Mouse (Mus musculus) MEL (cell line): ENCODE measurements at regions not wholly inside any gene's neighbourhood (a gene's known extent, or its start where the extent isn't known, plus 50 kb on each side); places are given as distances from the start of the nearest gene placed in this dataset.

Experiments used
- DNase-seq: peaks from one replicate; pipeline ENCODE4 v3.0.0; 2011; ENCODE audit warnings: low read depth, low spot score
- H3K27ac ChIP-seq: 2 replicates; pipeline ENCODE4 v1.5.1; 2012; ENCODE audit warnings: low read depth, mild to moderate bottlenecking, control low read depth, low read length, moderate library complexity; ENCODE audit not compliant: control insufficient read depth
- H3K27me3 ChIP-seq, 2 experiments: fragments of 150-350 bp in 1 of 2; sonication (generic) in 1 of 2; 2 replicates each; pipeline ENCODE4 v1.6.1; 2012; ENCODE audit warnings: low read length in 2 of 2, mild to moderate bottlenecking in 2 of 2, improper control_type of control experiment in 1 of 2, moderate library complexity in 1 of 2; ENCODE audit not compliant: insufficient read depth in 2 of 2, control insufficient read depth in 1 of 2
- H3K36me3 ChIP-seq, 2 experiments: 2 replicates each; pipeline ENCODE4 v1.6.1; 2012 to 2014; ENCODE audit warnings: low read length in 2 of 2, improper control_type of control experiment in 1 of 2, inconsistent platforms in 1 of 2, mild to moderate bottlenecking in 1 of 2; ENCODE audit not compliant: insufficient read depth in 2 of 2, control insufficient read depth in 1 of 2
- H3K4me1 ChIP-seq, 2 experiments: fragments of 150-350 bp in 1 of 2; sonication (generic) in 1 of 2; 2 replicates each; pipeline ENCODE4 v1.6.1; 2012; ENCODE audit warnings: low read length in 2 of 2, improper control_type of control experiment in 1 of 2, mild to moderate bottlenecking in 1 of 2; ENCODE audit not compliant: insufficient read depth in 2 of 2, control insufficient read depth in 1 of 2
- H3K4me3 ChIP-seq, 2 experiments: fragments of 150-350 bp in 1 of 2; sonication (generic) in 1 of 2; 2 replicates each; pipeline ENCODE4 v1.5.1; 2012; ENCODE audit warnings: low read depth in 2 of 2, low read length in 2 of 2, mild to moderate bottlenecking in 2 of 2, moderate library complexity in 2 of 2, control low read depth in 1 of 2, improper control_type of control experiment in 1 of 2; ENCODE audit not compliant: control insufficient read depth in 1 of 2, insufficient read depth in 1 of 2
- H3K79me2 ChIP-seq: 2 replicates; pipeline ENCODE4 v1.6.1; 2012; ENCODE audit warnings: mild to moderate bottlenecking, low read length, moderate library complexity; ENCODE audit not compliant: control insufficient read depth, poor library complexity, insufficient read depth
- H3K9ac ChIP-seq: 2 replicates; pipeline ENCODE4 v1.6.1; 2012; ENCODE audit warnings: low read depth, mild to moderate bottlenecking, control low read depth, low read length, moderate library complexity; ENCODE audit not compliant: control insufficient read depth, poor library complexity, severe bottlenecking
- H3K9me3 ChIP-seq: fragments of 150-350 bp; sonication (generic); replicated peaks from 2 replicates; pipeline ENCODE4 v1.6.1; 2012; ENCODE audit warnings: mild to moderate bottlenecking, low read length, improper control_type of control experiment, moderate library complexity; ENCODE audit not compliant: insufficient read depth
- CHD1 ChIP-seq: IDR thresholded peaks from 2 replicates; pipeline ENCODE4 v1.6.1; 2012; ENCODE audit warnings: low read depth, mild to moderate bottlenecking, inconsistent platforms, low read length, improper control_type of control experiment
- CHD2 ChIP-seq: IDR thresholded peaks from 2 replicates; pipeline ENCODE4 v1.6.1; 2011; ENCODE audit warnings: low read length, improper control_type of control experiment
- ELF1 ChIP-seq: IDR thresholded peaks from 2 replicates; pipeline ENCODE4 v1.6.1; 2014; ENCODE audit warnings: low read depth, mild to moderate bottlenecking, inconsistent platforms, low read length, improper control_type of control experiment, moderate library complexity
- EP300 ChIP-seq, 2 experiments: IDR thresholded peaks; 2 replicates each; pipeline ENCODE4 v1.6.1; 2011; ENCODE audit warnings: improper control_type of control experiment in 2 of 2, low read length in 2 of 2, low read depth in 1 of 2, mild to moderate bottlenecking in 1 of 2
- ETS1 ChIP-seq: IDR thresholded peaks from 2 replicates; pipeline ENCODE4 v1.6.1; 2012; ENCODE audit warnings: low read depth, mild to moderate bottlenecking, inconsistent platforms, low read length, improper control_type of control experiment, moderate library complexity
- GATA1 ChIP-seq: IDR thresholded peaks from 2 replicates; pipeline ENCODE4 v1.6.1; 2011; ENCODE audit warnings: low read depth, low read length, improper control_type of control experiment
- KAT2A ChIP-seq: conservative IDR thresholded peaks from 2 replicates; pipeline ENCODE4 v1.6.1; 2012; ENCODE audit warnings: low read depth, low read length, improper control_type of control experiment, inconsistent platforms
- MAFK ChIP-seq: IDR thresholded peaks from 2 replicates; pipeline ENCODE4 v1.6.1; 2011; ENCODE audit warnings: low read depth, mild to moderate bottlenecking, low read length, improper control_type of control experiment, borderline replicate concordance
- MAZ ChIP-seq: IDR thresholded peaks from 2 replicates; pipeline ENCODE4 v1.6.1; 2012; ENCODE audit warnings: low read depth, mild to moderate bottlenecking, inconsistent platforms, low read length, improper control_type of control experiment
- MYC ChIP-seq: IDR thresholded peaks from 2 replicates; pipeline ENCODE4 v1.6.1; 2011; ENCODE audit warnings: low read depth, mild to moderate bottlenecking, low read length, improper control_type of control experiment, moderate library complexity
- NELFE ChIP-seq: IDR thresholded peaks from 2 replicates; pipeline ENCODE4 v1.6.1; 2011; ENCODE audit warnings: low read depth, low read length, improper control_type of control experiment
- NRF1 ChIP-seq: IDR thresholded peaks from 2 replicates; pipeline ENCODE4 v1.6.1; 2014; ENCODE audit warnings: low read depth, mild to moderate bottlenecking, inconsistent platforms, low read length, improper control_type of control experiment, moderate library complexity; ENCODE audit not compliant: poor library complexity, insufficient read depth, severe bottlenecking
- POLR2A ChIP-seq, 2 experiments: IDR thresholded peaks; 2 replicates each; pipeline ENCODE4 v1.6.1; 2011 to 2012; ENCODE audit warnings: low read length in 2 of 2, mild to moderate bottlenecking in 2 of 2, control low read depth in 1 of 2, improper control_type of control experiment in 1 of 2, low read depth in 1 of 2, moderate library complexity in 1 of 2; ENCODE audit not compliant: control insufficient read depth in 1 of 2, insufficient read depth in 1 of 2, poor library complexity in 1 of 2
- RAD21 ChIP-seq: IDR thresholded peaks from 2 replicates; pipeline ENCODE4 v1.6.1; 2011; ENCODE audit warnings: mild to moderate bottlenecking, low read depth, low read length, improper control_type of control experiment
- SMC3 ChIP-seq: IDR thresholded peaks from 2 replicates; pipeline ENCODE4 v1.6.1; 2011; ENCODE audit warnings: low read depth, low read length, improper control_type of control experiment
- TAL1 ChIP-seq: IDR thresholded peaks from 2 replicates; pipeline ENCODE4 v1.6.1; 2012; ENCODE audit warnings: mild to moderate bottlenecking, inconsistent platforms, low read length, moderate library complexity, mixed read lengths
- TBP ChIP-seq: IDR thresholded peaks from 2 replicates; pipeline ENCODE4 v1.8.0; 2011; ENCODE audit warnings: low read depth, low read length, improper control_type of control experiment
- TCF12 ChIP-seq: IDR thresholded peaks from 2 replicates; pipeline ENCODE4 v1.6.1; 2014; ENCODE audit warnings: low read depth, mild to moderate bottlenecking, inconsistent platforms, low read length, improper control_type of control experiment, moderate library complexity
- UBTF ChIP-seq: IDR thresholded peaks from 2 replicates; pipeline ENCODE4 v1.6.1; 2012; ENCODE audit warnings: low read depth, mild to moderate bottlenecking, inconsistent platforms, low read length, improper control_type of control experiment, moderate library complexity, borderline replicate concordance; ENCODE audit not compliant: insufficient read depth
- USF1 ChIP-seq: IDR thresholded peaks from 2 replicates; pipeline ENCODE4 v1.6.1; 2014; ENCODE audit warnings: low read depth, mild to moderate bottlenecking, inconsistent platforms, low read length, improper control_type of control experiment, moderate library complexity
- USF2 ChIP-seq, 2 experiments: IDR thresholded peaks; 2 replicates each; pipeline ENCODE4 v1.6.1; 2011 to 2012; ENCODE audit warnings: improper control_type of control experiment in 2 of 2, low read length in 2 of 2, borderline replicate concordance in 1 of 2, inconsistent platforms in 1 of 2, low read depth in 1 of 2, mild to moderate bottlenecking in 1 of 2; ENCODE audit not compliant: insufficient read depth in 1 of 2
- ZC3H11A ChIP-seq: IDR thresholded peaks from 2 replicates; pipeline ENCODE4 v1.6.1; 2012; ENCODE audit warnings: low read depth, mild to moderate bottlenecking, inconsistent platforms, low read length, improper control_type of control experiment
- ZMIZ1 ChIP-seq: IDR thresholded peaks from 2 replicates; pipeline ENCODE4 v1.6.1; 2012; ENCODE audit warnings: low read depth, mild to moderate bottlenecking, inconsistent platforms, low read length, improper control_type of control experiment, moderate library complexity

- Histone ChIP-seq H3K79me2 (no peaks in the 10 kb centered on the region), H3K27ac (no peak overlapping the region), H3K9me3 (no peaks in the 10 kb centered on the region), H3K36me3 (no peaks in the 10 kb centered on the region), H3K4me1 (no peaks in the 10 kb centered on the region), H3K9ac (no peak overlapping the region), H3K27me3 (no peaks in the 10 kb centered on the region), H3K4me3 (no peak overlapping the region)
- no peak for DNase-seq
- TF ChIP-seq RAD21 = no peak
- no peak for TF ChIP-seq TCF12
- TF ChIP-seq USF1 = no peak
- TF ChIP-seq ELF1 = no peak
- TF ChIP-seq GATA1 = no peak
- no peak for TF ChIP-seq MYC
- no peak for TF ChIP-seq ETS1
- no peak for TF ChIP-seq TAL1
- no peak for TF ChIP-seq ZC3H11A
- TF ChIP-seq USF2 (IDR thresholded peaks at IDR 0.05; ENCODE audit: borderline replicate concordance in 1 of 2, insufficient read depth in 1 of 2, low read depth in 1 of 2, low read length in 2 of 2) = no peak
- no peak for TF ChIP-seq SMC3
- no peak for TF ChIP-seq TBP
- no peak for TF ChIP-seq ZMIZ1
- no peak for TF ChIP-seq EP300 (IDR thresholded peaks at IDR 0.05; ENCODE audit: low read depth in 1 of 2, low read length in 2 of 2)
- no peak for TF ChIP-seq NRF1
- TF ChIP-seq NELFE = no peak
- no peak for TF ChIP-seq MAFK
- no peak for TF ChIP-seq UBTF
Observed at GRCm38 (mm10) chr4:91060933-91061332, 339.7 kb downstream of the Elavl2 start.

DNA sequence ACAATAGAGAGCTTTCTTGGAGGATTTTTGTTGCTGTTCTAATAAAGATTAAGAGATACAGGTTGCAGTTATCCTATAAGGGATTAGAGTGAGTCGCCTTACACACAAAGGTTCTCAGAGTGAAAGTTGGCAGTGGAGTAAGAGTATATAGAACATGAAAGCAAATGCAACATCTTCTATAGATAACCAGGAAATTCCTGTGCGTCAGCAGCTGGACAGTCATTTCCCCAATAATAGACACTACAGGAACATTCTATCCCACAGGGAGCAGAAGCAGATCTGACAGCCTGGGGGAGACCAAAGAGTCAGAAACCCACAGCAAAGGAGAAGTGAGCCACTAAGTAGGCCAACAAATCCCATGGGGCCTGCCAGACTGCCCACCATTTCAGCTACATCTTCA is 348.7 kb downstream of the Elavl2 start:
- Histone ChIP-seq H3K79me2 (no peaks in the 10 kb centered on the region), H3K27me3 (no peaks in the 10 kb centered on the region), H3K9ac (no peak overlapping the region), H3K4me3 (no peak overlapping the region), H3K27ac (no peak overlapping the region), H3K9me3 (no peaks in the 10 kb centered on the region), H3K4me1 (no peaks in the 10 kb centered on the region), H3K36me3 (no peaks in the 10 kb centered on the region)
- DNase-seq = no peak
- TF ChIP-seq CHD1 (no peak), KAT2A (no peak), CHD2 (no peak), TAL1 (no peak), MAZ (no peak), POLR2A (IDR thresholded peaks at IDR 0.05; ENCODE audit: control insufficient read depth in 1 of 2, insufficient read depth in 1 of 2, low read depth in 1 of 2, low read length in 2 of 2, poor library complexity in 1 of 2) (no peak), EP300 (IDR thresholded peaks at IDR 0.05; ENCODE audit: low read depth in 1 of 2, low read length in 2 of 2) (no peak)
